Mouse (Mus musculus): ENCODE results near the gene Cry2. TPM values are rescaled to one million over a fixed set of nuclear protein-coding genes. Genes with fewer than 3 reads are reported as not detected.
"Not testable (repeated sequence)": the region's sequence is repeated elsewhere in the genome, so short reads cannot be mapped to it uniquely, and the experiment has no call there.

The Cry2 gene
- polyA plus RNA-seq, 1 experiment from 2014 or later = 21.9 TPM

GRCm38 (mm10) chr2:92400682-92401081, 33.2 kb downstream of the Cry2 start:
- no peaks in the 10 kb centered on the region for H3K9me3 ChIP-seq (ENCODE audit: control insufficient read depth, low read length)
- H3K36me3 ChIP-seq (ENCODE audit: control insufficient read depth, insufficient read depth, low read length) = no peaks in the 10 kb centered on the region
- H3K27me3 ChIP-seq (ENCODE audit: control insufficient read depth, insufficient read depth, low read length) = no peaks in the 10 kb centered on the region
- 2% methylated on average over 22 of the region's 22 CpGs for WGBS
- H3K9ac ChIP-seq (ENCODE audit: low read length) = peak overlapping the region; percentile 93
- peak overlapping the region; percentile 97 for H3K4me2 ChIP-seq
- H3K4me3 ChIP-seq (ENCODE audit: low read depth, low read length) = peak overlapping the region; percentile 75
- no peak overlapping the region for H3K27ac ChIP-seq (ENCODE audit: low read depth, low read length)
- DNase-seq (ENCODE audit: low spot score, missing footprints) = peak; percentile 89
- peak; percentile 17 for ATAC-seq (ENCODE audit: low FRiP score)
- H3K4me1 ChIP-seq (ENCODE audit: control insufficient read depth, insufficient read depth, low read length) = peaks cover 21% of the 10 kb centered on the region

GRCm38 (mm10) chr2:92399877-92400276, 34.0 kb downstream of the Cry2 start:
- not testable (repeated sequence) for H3K27me3 ChIP-seq (ENCODE audit: control insufficient read depth, insufficient read depth, low read length); DNase-seq (ENCODE audit: low spot score, missing footprints); H3K9me3 ChIP-seq (ENCODE audit: control insufficient read depth, low read length); ATAC-seq (ENCODE audit: low FRiP score); H3K9ac ChIP-seq (ENCODE audit: low read length); H3K27ac ChIP-seq (ENCODE audit: low read depth, low read length); H3K36me3 ChIP-seq (ENCODE audit: control insufficient read depth, insufficient read depth, low read length)
- 62% methylated on average over 4 of the region's 4 CpGs for WGBS
- Histone ChIP-seq H3K4me3 (ENCODE audit: low read depth, low read length) (0 out of 2 replicates have a peak overlapping the region, but pooled peaks have one; percentile 75), H3K4me1 (ENCODE audit: control insufficient read depth, insufficient read depth, low read length) (peaks cover 19% of the 10 kb centered on the region), H3K4me2 (peak overlapping the region; percentile 97)

- WGBS = 81% methylated on average over 1 of the region's 1 CpGs
- Histone ChIP-seq H3K4me2 (0 out of 2 replicates have a peak overlapping the region, but pooled peaks have one; percentile 3), H3K27ac (ENCODE audit: low read depth, low read length) (no peak overlapping the region)
Measured at GRCm38 (mm10) chr2:92397436-92397835, 36.4 kb downstream of the Cry2 start.

GRCm38 (mm10) chr2:92395535-92395934, 38.3 kb downstream of the Cry2 start:
- Histone ChIP-seq H3K4me1 (ENCODE audit: control insufficient read depth, insufficient read depth, low read length) (peaks cover 44% of the 10 kb centered on the region), H3K36me3 (ENCODE audit: control insufficient read depth, insufficient read depth, low read length) (no peaks in the 10 kb centered on the region), H3K27me3 (ENCODE audit: control insufficient read depth, insufficient read depth, low read length) (no peaks in the 10 kb centered on the region), H3K9me3 (ENCODE audit: control insufficient read depth, low read length) (no peaks in the 10 kb centered on the region), H3K27ac (ENCODE audit: low read depth, low read length) (no peak overlapping the region), H3K4me2 (no peak overlapping the region), H3K9ac (ENCODE audit: low read length) (no peak overlapping the region), H3K4me3 (ENCODE audit: low read depth, low read length) (no peak overlapping the region)
- DNase-seq (ENCODE audit: low spot score, missing footprints) (no peak), ATAC-seq (ENCODE audit: low FRiP score) (no peak)
- 93% methylated on average over 3 of the region's 3 CpGs for WGBS

More at GRCm38 (mm10) chr2:92397436-92397835, 36.4 kb downstream of the Cry2 start:
- no peak for ATAC-seq (ENCODE audit: low FRiP score)
- Histone ChIP-seq H3K4me3 (ENCODE audit: low read depth, low read length) (no peak overlapping the region), H3K27me3 (ENCODE audit: control insufficient read depth, insufficient read depth, low read length) (no peaks in the 10 kb centered on the region), H3K9ac (ENCODE audit: low read length) (no peak overlapping the region), H3K4me1 (ENCODE audit: control insufficient read depth, insufficient read depth, low read length) (peaks cover 29% of the 10 kb centered on the region), H3K36me3 (ENCODE audit: control insufficient read depth, insufficient read depth, low read length) (no peaks in the 10 kb centered on the region), H3K9me3 (ENCODE audit: control insufficient read depth, low read length) (no peaks in the 10 kb centered on the region)
- no peak for DNase-seq (ENCODE audit: low spot score, missing footprints)

- Histone ChIP-seq H3K27ac (ENCODE audit: low read depth, low read length) (peak overlapping the region; percentile 83), H3K36me3 (ENCODE audit: control insufficient read depth, insufficient read depth, low read length) (no peaks in the 10 kb centered on the region; the same call in 1 of the 2 replicates), H3K4me2 (peak overlapping the region; percentile 46), H3K27me3 (ENCODE audit: control insufficient read depth, insufficient read depth, low read length) (no peaks in the 10 kb centered on the region), H3K9me3 (ENCODE audit: control insufficient read depth, low read length) (no peaks in the 10 kb centered on the region), H3K9ac (ENCODE audit: low read length) (peak overlapping the region; percentile 61), H3K4me1 (ENCODE audit: control insufficient read depth, insufficient read depth, low read length) (peaks cover 53% of the 10 kb centered on the region), H3K4me3 (ENCODE audit: low read depth, low read length) (peak overlapping the region; percentile 29)
- 4% methylated on average over 26 of the region's 26 CpGs for WGBS
- ATAC-seq (ENCODE audit: low FRiP score) = 0 out of 2 replicates have a peak, but pooled peaks have one; percentile 0
- DNase-seq (ENCODE audit: low spot score, missing footprints) = peak; percentile 91
Measured at GRCm38 (mm10) chr2:92392318-92393264, 41.3 kb downstream of the Cry2 start.

GRCm38 (mm10) chr2:92391703-92392317, 42.0 kb downstream of the Cry2 start:
- H3K27ac ChIP-seq (ENCODE audit: low read depth, low read length) = peak overlapping the region; percentile 83
- H3K4me2 ChIP-seq = peak overlapping the region; percentile 46
- no peaks in the 10 kb centered on the region for H3K9me3 ChIP-seq (ENCODE audit: control insufficient read depth, low read length)
- peaks cover 6% of the 10 kb centered on the region for H3K36me3 ChIP-seq (ENCODE audit: control insufficient read depth, insufficient read depth, low read length)
- peak; percentile 1; the same call in 1 of the 2 replicates for ATAC-seq (ENCODE audit: low FRiP score)
- peaks cover 50% of the 10 kb centered on the region for H3K4me1 ChIP-seq (ENCODE audit: control insufficient read depth, insufficient read depth, low read length)
- peak overlapping the region; percentile 29 for H3K4me3 ChIP-seq (ENCODE audit: low read depth, low read length)
- 22% methylated on average over 11 of the region's 11 CpGs for whole genome bisulfite sequencing
- no peaks in the 10 kb centered on the region for H3K27me3 ChIP-seq (ENCODE audit: control insufficient read depth, insufficient read depth, low read length)
- DNase-seq (ENCODE audit: low spot score, missing footprints) = peak; percentile 88
- peak overlapping the region; percentile 61 for H3K9ac ChIP-seq (ENCODE audit: low read length)

GRCm38 (mm10) chr2:92391116-92391515, 42.7 kb downstream of the Cry2 start:
- Histone ChIP-seq H3K27ac (ENCODE audit: low read depth, low read length) (no peak overlapping the region), H3K4me2 (peak overlapping the region; percentile 46)

GRCm38 (mm10) chr2:92390206-92390930, 43.5 kb downstream of the Cry2 start:
- peak overlapping the region; percentile 24 for H3K4me2 ChIP-seq
- H3K9me3 ChIP-seq (ENCODE audit: control insufficient read depth, low read length) = no peaks in the 10 kb centered on the region
- WGBS = 75% methylated on average over 6 of the region's 6 CpGs
- H3K9ac ChIP-seq (ENCODE audit: low read length) = peak overlapping the region; percentile 28; the same call in 1 of the 2 replicates
- ATAC-seq (ENCODE audit: low FRiP score) (no peak), DNase-seq (ENCODE audit: low spot score, missing footprints) (no peak)
- no peaks in the 10 kb centered on the region for H3K27me3 ChIP-seq (ENCODE audit: control insufficient read depth, insufficient read depth, low read length)
- H3K36me3 ChIP-seq (ENCODE audit: control insufficient read depth, insufficient read depth, low read length) = peaks cover 20% of the 10 kb centered on the region
- no peak overlapping the region for H3K4me3 ChIP-seq (ENCODE audit: low read depth, low read length)
- peaks cover 50% of the 10 kb centered on the region for H3K4me1 ChIP-seq (ENCODE audit: control insufficient read depth, insufficient read depth, low read length)
- peak overlapping the region; percentile 45 for H3K27ac ChIP-seq (ENCODE audit: low read depth, low read length)

More at GRCm38 (mm10) chr2:92391116-92391515, 42.7 kb downstream of the Cry2 start:
- no peak overlapping the region for H3K4me3 ChIP-seq (ENCODE audit: low read depth, low read length)
- no peak for DNase-seq (ENCODE audit: low spot score, missing footprints)
- peak overlapping the region; percentile 61; the same call in 1 of the 2 replicates for H3K9ac ChIP-seq (ENCODE audit: low read length)
- H3K27me3 ChIP-seq (ENCODE audit: control insufficient read depth, insufficient read depth, low read length) = no peaks in the 10 kb centered on the region
- no peak for ATAC-seq (ENCODE audit: low FRiP score)
- peaks cover 50% of the 10 kb centered on the region for H3K4me1 ChIP-seq (ENCODE audit: control insufficient read depth, insufficient read depth, low read length)
- peaks cover 12% of the 10 kb centered on the region for H3K36me3 ChIP-seq (ENCODE audit: control insufficient read depth, insufficient read depth, low read length)
- H3K9me3 ChIP-seq (ENCODE audit: control insufficient read depth, low read length) = no peaks in the 10 kb centered on the region
- WGBS = 85% methylated on average over 8 of the region's 8 CpGs
